Mouse (Mus musculus): Measurements from ENCODE around the gene Gbgt1. TPM values are rescaled to one million over a fixed set of nuclear protein-coding genes. Genes with fewer than 3 reads are reported as not detected.
A peak's percentile ranks its signal among the peaks of the same experiment; 100 is the strongest.
"Not testable (repeated sequence)": the region's sequence is repeated elsewhere in the genome, so short reads cannot be mapped to it uniquely, and the experiment has no call there.

The Gbgt1 gene
- polyA plus RNA-seq, 1 experiment, result 18.4 TPM

DNA sequence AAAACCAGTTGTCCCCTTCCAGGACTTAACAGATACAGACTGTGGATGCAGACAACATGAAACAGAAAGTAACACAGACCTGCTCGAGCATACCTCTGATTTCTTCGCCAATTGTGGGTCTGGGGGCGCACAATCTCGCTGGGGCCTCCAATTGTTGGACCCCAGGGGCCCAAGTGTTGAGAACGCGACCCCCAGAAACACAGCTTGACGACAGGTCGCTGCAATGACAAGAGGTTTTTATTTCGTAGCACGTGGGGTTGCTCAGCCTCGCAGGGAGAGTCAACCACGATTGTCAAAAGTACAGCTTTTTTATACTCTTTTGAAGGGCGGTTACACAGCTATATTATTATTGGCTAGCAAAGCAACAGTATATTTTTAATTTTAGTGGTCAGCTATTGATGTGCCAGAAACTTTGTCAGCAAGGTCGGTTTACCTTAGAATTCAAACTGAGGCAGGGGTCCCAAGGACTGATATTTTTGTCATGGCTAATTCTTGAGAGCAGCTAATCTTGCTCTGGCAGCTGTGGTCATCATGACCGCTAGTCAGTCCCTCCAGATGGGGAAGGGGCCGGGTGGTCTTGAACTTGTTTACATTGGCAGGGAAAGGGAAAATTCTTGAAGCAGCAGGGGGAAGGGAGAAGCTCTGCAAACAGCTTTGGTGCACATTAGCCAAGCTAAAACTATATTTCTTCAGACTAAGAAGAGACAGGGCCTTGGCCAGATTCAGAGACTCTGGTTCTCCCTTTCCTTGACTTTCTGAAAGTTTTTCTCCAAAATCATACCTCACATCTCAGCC is 693 bp upstream of the Gbgt1 start:
- Histone ChIP-seq H3K27ac (ENCODE audit: insufficient read depth, low read depth, low read length) (no peak overlapping the region), H3K4me1 (ENCODE audit: control insufficient read depth, insufficient read depth, low read length) (peaks cover 35% of the 10 kb centered on the region), H3K4me3 (ENCODE audit: insufficient read depth, low read length) (no peak overlapping the region)
- TF ChIP-seq CTCF (IDR thresholded peaks at IDR 0.05; ENCODE audit: low read depth, low read length) (no peak), POLR2A (IDR thresholded peaks at IDR 0.05; ENCODE audit: borderline replicate concordance, low read depth, low read length) (no peak)

DNA sequence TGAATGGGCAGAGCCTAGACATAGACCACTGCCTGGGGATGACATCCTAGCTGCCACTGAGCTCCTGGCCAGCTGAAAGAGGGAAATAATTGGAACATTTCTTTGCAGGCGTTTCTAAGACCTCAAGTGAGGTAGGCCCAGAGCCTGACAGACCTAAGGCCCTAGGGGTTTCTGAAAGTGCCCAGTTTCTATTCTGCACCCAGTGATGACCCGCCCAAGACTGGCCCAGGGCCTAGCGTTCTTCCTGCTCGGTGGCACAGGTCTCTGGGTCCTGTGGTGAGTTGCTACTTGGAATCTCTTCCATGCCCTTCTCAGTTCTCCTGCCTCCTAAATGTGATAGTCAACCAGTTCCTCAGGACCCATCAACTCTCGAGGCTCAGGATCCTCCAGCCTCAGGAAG is 870 bp downstream of the Gbgt1 start:
- H3K4me3 ChIP-seq (ENCODE audit: insufficient read depth, low read length), result peak overlapping the region; percentile 47
- H3K4me1 ChIP-seq (ENCODE audit: control insufficient read depth, insufficient read depth, low read length), result peaks cover 35% of the 10 kb centered on the region

GRCm38 (mm10) chr2:28498431-28498830 is 1.7 kb downstream of the Gbgt1 start:
- Histone ChIP-seq H3K27ac (ENCODE audit: insufficient read depth, low read depth, low read length) (peak overlapping the region; percentile 6; the same call in 1 of the 2 replicates), H3K4me3 (ENCODE audit: insufficient read depth, low read length) (no peak overlapping the region), H3K4me1 (ENCODE audit: control insufficient read depth, insufficient read depth, low read length) (peaks cover 35% of the 10 kb centered on the region)
- no peak for TF ChIP-seq CTCF (IDR thresholded peaks at IDR 0.05; ENCODE audit: low read depth, low read length)
- no peak for TF ChIP-seq POLR2A (IDR thresholded peaks at IDR 0.05; ENCODE audit: borderline replicate concordance, low read depth, low read length)

More for the DNA sequence above, 870 bp downstream of the Gbgt1 start:
- H3K27ac ChIP-seq (ENCODE audit: insufficient read depth, low read depth, low read length), result no peak overlapping the region
- no peak for TF ChIP-seq POLR2A (IDR thresholded peaks at IDR 0.05; ENCODE audit: borderline replicate concordance, low read depth, low read length)
- TF ChIP-seq CTCF (IDR thresholded peaks at IDR 0.05; ENCODE audit: low read depth, low read length), result no peak

GRCm38 (mm10) chr2:28502987-28503386 is 6.3 kb downstream of the Gbgt1 start:
- Histone ChIP-seq H3K4me1 (ENCODE audit: control insufficient read depth, insufficient read depth, low read length) (peaks cover 9% of the 10 kb centered on the region), H3K4me3 (ENCODE audit: insufficient read depth, low read length) (no peak overlapping the region), H3K27ac (ENCODE audit: insufficient read depth, low read depth, low read length) (no peak overlapping the region)
- no peak for TF ChIP-seq CTCF (IDR thresholded peaks at IDR 0.05; ENCODE audit: low read depth, low read length)
- no peak for TF ChIP-seq POLR2A (IDR thresholded peaks at IDR 0.05; ENCODE audit: borderline replicate concordance, low read depth, low read length)

- H3K27ac ChIP-seq (ENCODE audit: insufficient read depth, low read depth, low read length), result no peak overlapping the region
- no peak for TF ChIP-seq CTCF (IDR thresholded peaks at IDR 0.05; ENCODE audit: low read depth, low read length)
- TF ChIP-seq POLR2A (IDR thresholded peaks at IDR 0.05; ENCODE audit: borderline replicate concordance, low read depth, low read length), result no peak
- H3K4me1 ChIP-seq (ENCODE audit: control insufficient read depth, insufficient read depth, low read length), result no peaks in the 10 kb centered on the region
- H3K4me3 ChIP-seq (ENCODE audit: insufficient read depth, low read length), result no peak overlapping the region
Observed at GRCm38 (mm10) chr2:28504676-28505075, 8.0 kb downstream of the Gbgt1 start.

DNA sequence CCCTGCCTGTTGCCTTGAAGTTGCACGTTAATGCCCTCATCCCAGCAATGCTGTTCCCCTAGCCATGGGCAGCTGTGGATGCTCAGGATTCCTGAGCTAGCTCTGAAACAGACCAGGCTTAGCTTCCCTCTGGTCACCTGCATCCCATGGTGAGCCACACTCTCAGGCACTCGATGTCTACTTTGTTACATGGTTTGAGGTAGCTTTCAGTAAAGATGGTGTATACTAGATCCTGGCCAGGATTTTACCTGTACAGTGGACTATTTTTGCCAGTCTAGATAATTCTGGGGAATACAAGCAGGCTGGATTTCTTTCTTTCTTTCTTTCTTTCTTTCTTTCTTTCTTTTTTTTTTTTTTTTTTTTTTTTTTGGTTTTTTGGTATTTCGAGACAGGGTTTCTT is 9.1 kb downstream of the Gbgt1 start, which contains the start of gene Gm10134:
Gene Gm10134, plus strand, starts transcription at position 301 of the 400 bp plus-strand sequence.
- Histone ChIP-seq H3K4me3 (ENCODE audit: insufficient read depth, low read length) (no peak within 1 kb of the TSS), H3K27ac (ENCODE audit: insufficient read depth, low read depth, low read length) (no peak within 1 kb of the TSS), H3K4me1 (ENCODE audit: control insufficient read depth, insufficient read depth, low read length) (no peaks in the 10 kb centered on the region)
- TF ChIP-seq CTCF (IDR thresholded peaks at IDR 0.05; ENCODE audit: low read depth, low read length) (no peak), POLR2A (IDR thresholded peaks at IDR 0.05; ENCODE audit: borderline replicate concordance, low read depth, low read length) (no peak)

- H3K27ac ChIP-seq (ENCODE audit: insufficient read depth, low read depth, low read length), result no peak overlapping the region
- no peak for TF ChIP-seq POLR2A (IDR thresholded peaks at IDR 0.05; ENCODE audit: borderline replicate concordance, low read depth, low read length)
- TF ChIP-seq CTCF (IDR thresholded peaks at IDR 0.05; ENCODE audit: low read depth, low read length), result no peak
- H3K4me1 ChIP-seq (ENCODE audit: control insufficient read depth, insufficient read depth, low read length), result no peaks in the 10 kb centered on the region
- no peak overlapping the region for H3K4me3 ChIP-seq (ENCODE audit: insufficient read depth, low read length)
Observed at GRCm38 (mm10) chr2:28506291-28506690, 9.6 kb downstream of the Gbgt1 start.

GRCm38 (mm10) chr2:28511600-28511999 is 14.9 kb downstream of the Gbgt1 start:
- H3K4me3 ChIP-seq (ENCODE audit: insufficient read depth, low read length); H3K27ac ChIP-seq (ENCODE audit: insufficient read depth, low read depth, low read length); H3K4me1 ChIP-seq (ENCODE audit: control insufficient read depth, insufficient read depth, low read length): not testable (repeated sequence)

- TF ChIP-seq CTCF (IDR thresholded peaks at IDR 0.05; ENCODE audit: low read depth, low read length), result no peak; the same call in 1 of the 2 replicates
- no peak for TF ChIP-seq POLR2A (IDR thresholded peaks at IDR 0.05; ENCODE audit: borderline replicate concordance, low read depth, low read length)
- Histone ChIP-seq H3K4me1 (ENCODE audit: control insufficient read depth, insufficient read depth, low read length) (peaks cover 14% of the 10 kb centered on the region), H3K4me3 (ENCODE audit: insufficient read depth, low read length) (peak within 1 kb of the TSS; percentile 79), H3K27ac (ENCODE audit: insufficient read depth, low read depth, low read length) (no peak within 1 kb of the TSS)
Observed at GRCm38 (mm10) chr2:28512798-28513401, 16.2 kb downstream of the Gbgt1 start, which contains the start of gene Ralgds. Gene Ralgds, plus strand, starts transcription at chr2:28513125.
